Mouse (Mus musculus) forebrain, embryonic 11.5 days (tissue): ENCODE measurements around the gene Map1a. TPM values are rescaled to one million over a fixed set of nuclear protein-coding genes. Genes with fewer than 3 reads are reported as not detected.

ENCODE experiments used
- ATAC-seq: fragments of 200-750 bp; cut with Nextera tagmentation; replicated peaks from 2 replicates; pipeline ENCODE4 v1.8.0; 2017; ENCODE audit warnings: moderate TSS enrichment; ENCODE audit not compliant: low FRiP score
- DNase-seq: peaks from one replicate; pipeline ENCODE4 v3.0.0-alpha.2; 2017; ENCODE audit warnings: low spot score
- H3K27ac ChIP-seq: fragments of 300-500 bp; sonication (generic); 2 replicates; pipeline ENCODE4 v1.5.1; 2014; ENCODE audit warnings: low read depth, low read length
- H3K27me3 ChIP-seq: fragments of 300-500 bp; sonication (generic); 2 replicates; pipeline ENCODE4 v1.6.1; 2014; ENCODE audit warnings: mild to moderate bottlenecking, low read length, mixed read lengths; ENCODE audit not compliant: control insufficient read depth, insufficient read depth
- H3K36me3 ChIP-seq: fragments of 300-500 bp; sonication (generic); 2 replicates; pipeline ENCODE4 v1.6.1; 2014; ENCODE audit warnings: mild to moderate bottlenecking, low read length, moderate library complexity, mixed read lengths; ENCODE audit not compliant: control insufficient read depth, insufficient read depth
- H3K4me1 ChIP-seq: fragments of 300-500 bp; sonication (generic); replicated peaks from 2 replicates; pipeline ENCODE4 v1.6.1; 2014; ENCODE audit warnings: low read length, mixed read lengths; ENCODE audit not compliant: control insufficient read depth, insufficient read depth
- H3K4me2 ChIP-seq: fragments of 300-500 bp; sonication (generic); 2 replicates; pipeline ENCODE4 v1.6.1; 2014; ENCODE audit warnings: low read depth, mild to moderate bottlenecking, low read length, moderate library complexity, mixed read lengths; ENCODE audit not compliant: severe bottlenecking
- H3K4me3 ChIP-seq: fragments of 300-500 bp; sonication (generic); 2 replicates; pipeline ENCODE4 v1.5.1; 2014; ENCODE audit warnings: low read depth, low read length
- H3K9ac ChIP-seq: fragments of 300-500 bp; sonication (generic); 2 replicates; pipeline ENCODE4 v1.6.1; 2014; ENCODE audit warnings: low read length
- H3K9me3 ChIP-seq: fragments of 300-500 bp; sonication (generic); 2 replicates; pipeline ENCODE4 v1.6.1; 2016; ENCODE audit warnings: low read length, mixed read lengths; ENCODE audit not compliant: control insufficient read depth
- WGBS: fragments of 180-500 bp; shearing (Covaris S2); extraction: QIAGEN DNeasy Blood & Tissue Kit; methylation state at CpG from one replicate; pipeline ENCODE4 v1.1.7; 2014; 5-methylcytosine and 5-hydroxymethylcytosine counted together
- polyA plus RNA-seq: library from polyadenylated mRNA; unstranded; fragments of >200 nt; fragmentation: Nextera tagmentation; extraction: Ambion mirVana; gene quantifications from 2 replicates; pipeline ENCODE4 v1.2.1, GENCODE M21; 2014

Gene Map1a
- polyA plus RNA-seq = 16.2 and 18.1 TPM in 2 replicates

GRCm38 (mm10) chr2:121288901-121289729 is at the start of gene Map1a:
TSS of gene Map1a (plus strand) at chr2:121289600.
- no peaks in the 10 kb centered on the region; the same call in 1 of the 2 replicates for H3K27me3 ChIP-seq
- under 1% methylated on average over 46 of the region's 48 CpGs for WGBS

GRCm38 (mm10) chr2:121244099-121244498 is 45.3 kb upstream of the Map1a start:
- Histone ChIP-seq H3K27ac (no peak overlapping the region), H3K27me3 (no peaks in the 10 kb centered on the region), H3K4me3 (no peak overlapping the region), H3K9ac (no peak overlapping the region), H3K9me3 (no peaks in the 10 kb centered on the region), H3K4me1 (no peaks in the 10 kb centered on the region), H3K36me3 (peaks cover 23% of the 10 kb centered on the region; the same call in 1 of the 2 replicates), H3K4me2 (no peak overlapping the region)
- WGBS = 93% methylated on average over 5 of the region's 5 CpGs
- DNase-seq = no peak
- no peak for ATAC-seq

More at GRCm38 (mm10) chr2:121288901-121289729, at the start of gene Map1a:
- H3K9me3 ChIP-seq = no peaks in the 10 kb centered on the region
- peak; percentile 99 for DNase-seq
- H3K36me3 ChIP-seq = no peaks in the 10 kb centered on the region
- peaks cover 13% of the 10 kb centered on the region for H3K4me1 ChIP-seq
- H3K4me3 ChIP-seq = peak within 1 kb of the TSS; percentile 59
- H3K9ac ChIP-seq = peak within 1 kb of the TSS; percentile 66
- ATAC-seq = peak; percentile 99
- H3K27ac ChIP-seq = peak within 1 kb of the TSS; percentile 31; the same call in 1 of the 2 replicates
- peak within 1 kb of the TSS; percentile 74 for H3K4me2 ChIP-seq

GRCm38 (mm10) chr2:121249758-121250157 is 39.6 kb upstream of the Map1a start:
- no peaks in the 10 kb centered on the region for H3K27me3 ChIP-seq
- ATAC-seq (no peak), DNase-seq (no peak)
- WGBS = 96% methylated on average over 2 of the region's 2 CpGs
- no peaks in the 10 kb centered on the region for H3K9me3 ChIP-seq
- peaks cover 36% of the 10 kb centered on the region for H3K36me3 ChIP-seq
- H3K9ac ChIP-seq = no peak overlapping the region
- H3K4me1 ChIP-seq = no peaks in the 10 kb centered on the region
- H3K4me3 ChIP-seq = no peak overlapping the region
- no peak overlapping the region for H3K27ac ChIP-seq
- H3K4me2 ChIP-seq = no peak overlapping the region

- H3K4me1 ChIP-seq = peaks cover 7% of the 10 kb centered on the region
- no peak for ATAC-seq
- peaks cover 6% of the 10 kb centered on the region; the same call in 1 of the 2 replicates for H3K36me3 ChIP-seq
- no peak overlapping the region for H3K27ac ChIP-seq
- H3K27me3 ChIP-seq = no peaks in the 10 kb centered on the region
- H3K9me3 ChIP-seq = no peaks in the 10 kb centered on the region
- no peak overlapping the region for H3K4me2 ChIP-seq
- no peak overlapping the region for H3K9ac ChIP-seq
- no peak overlapping the region for H3K4me3 ChIP-seq
- DNase-seq = no peak
- 87% methylated on average over 8 of the region's 8 CpGs for WGBS
Observed at GRCm38 (mm10) chr2:121268446-121268845, 21.0 kb upstream of the Map1a start.

GRCm38 (mm10) chr2:121270521-121271235 is 18.7 kb upstream of the Map1a start:
- WGBS = under 1% methylated on average over 34 of the region's 35 CpGs
- Histone ChIP-seq H3K27me3 (no peaks in the 10 kb centered on the region), H3K9me3 (no peaks in the 10 kb centered on the region), H3K36me3 (peaks cover 6% of the 10 kb centered on the region; the same call in 1 of the 2 replicates), H3K4me2 (peak overlapping the region; percentile 73), H3K4me3 (peak overlapping the region; percentile 65), H3K27ac (peak overlapping the region; percentile 81), H3K9ac (peak overlapping the region; percentile 74), H3K4me1 (peaks cover 7% of the 10 kb centered on the region)
- peak; percentile 87 for DNase-seq
- ATAC-seq = peak; percentile 88

- Histone ChIP-seq H3K27me3 (no peaks in the 10 kb centered on the region), H3K4me3 (peak within 1 kb of the TSS; percentile 65), H3K4me2 (peak within 1 kb of the TSS; percentile 73), H3K4me1 (peaks cover 7% of the 10 kb centered on the region), H3K9me3 (no peaks in the 10 kb centered on the region), H3K9ac (peak within 1 kb of the TSS; percentile 74), H3K27ac (peak within 1 kb of the TSS; percentile 81), H3K36me3 (peaks cover 6% of the 10 kb centered on the region; the same call in 1 of the 2 replicates)
- peak; percentile 100 for ATAC-seq
- under 1% methylated on average over 37 of the region's 37 CpGs for WGBS
- peak; percentile 94 for DNase-seq
Observed at GRCm38 (mm10) chr2:121271236-121271927, 18.0 kb upstream of the Map1a start, which contains the start of gene Trp53bp1. TSS of gene Trp53bp1 (minus strand) at chr2:121271407.

- no peaks in the 10 kb centered on the region for H3K9me3 ChIP-seq
- 20% methylated on average over 4 of the region's 4 CpGs for WGBS
- peak overlapping the region; percentile 77; the same call in 1 of the 2 replicates for H3K27ac ChIP-seq
- H3K4me1 ChIP-seq = peaks cover 7% of the 10 kb centered on the region
- DNase-seq = no peak
- peaks cover 6% of the 10 kb centered on the region; the same call in 1 of the 2 replicates for H3K36me3 ChIP-seq
- peak overlapping the region; percentile 65 for H3K4me3 ChIP-seq
- no peaks in the 10 kb centered on the region for H3K27me3 ChIP-seq
- peak; percentile 23 for ATAC-seq
- H3K4me2 ChIP-seq = peak overlapping the region; percentile 73
- peak overlapping the region; percentile 24; the same call in 1 of the 2 replicates for H3K9ac ChIP-seq
Observed at GRCm38 (mm10) chr2:121271928-121272516, 17.4 kb upstream of the Map1a start.
